Mouse (Mus musculus): ENCODE results near the gene Ctnna2. TPM values are rescaled to one million over a fixed set of nuclear protein-coding genes. Genes with fewer than 3 reads are reported as not detected.

Gene Ctnna2
- total RNA-seq, 1 experiment = 0.22 TPM

GRCm38 (mm10) chr6:77288402-77288801, 691.1 kb downstream of the Ctnna2 start:
- no peak overlapping the region for H3K9ac ChIP-seq (ENCODE audit: insufficient read depth, low read depth, low read length, poor library complexity, severe bottlenecking)
- TF ChIP-seq HCFC1 (IDR thresholded peaks at IDR 0.05; ENCODE audit: borderline replicate concordance, insufficient read depth, low read length) = no peak
- TF ChIP-seq ZNF384 (IDR thresholded peaks at IDR 0.05; ENCODE audit: low read depth, low read length) = no peak
- no peak for TF ChIP-seq ZC3H11A (IDR thresholded peaks at IDR 0.05; ENCODE audit: borderline replicate concordance, low read depth, low read length)
- TF ChIP-seq CHD2 (IDR thresholded peaks at IDR 0.05; ENCODE audit: low read depth, low read length) = no peak
- no peak for TF ChIP-seq MAFK (IDR thresholded peaks at IDR 0.05; ENCODE audit: insufficient read depth, low read depth, low read length)

GRCm38 (mm10) chr6:77286317-77286716, 693.2 kb downstream of the Ctnna2 start:
- Histone ChIP-seq H3K4me1 (ENCODE audit: control insufficient read depth in 2 of 2, insufficient read depth in 2 of 2, low read length in 2 of 2, poor library complexity in 1 of 2) (no peaks in the 10 kb centered on the region), H3K4me3 (ENCODE audit: insufficient read depth in 1 of 2, low read depth in 1 of 2, low read length in 2 of 2, poor library complexity in 1 of 2, severe bottlenecking in 1 of 2) (no peak overlapping the region), H3K27ac (ENCODE audit: insufficient read depth, low read depth, low read length, poor library complexity, severe bottlenecking) (no peak overlapping the region), H3K36me3 (ENCODE audit: control insufficient read depth, insufficient read depth, low read length, poor library complexity, severe bottlenecking) (no peaks in the 10 kb centered on the region), H3K9ac (ENCODE audit: insufficient read depth, low read depth, low read length, poor library complexity, severe bottlenecking) (no peak overlapping the region), H3K9me3 (ENCODE audit: control insufficient read depth, insufficient read depth, low read depth, low read length) (no peaks in the 10 kb centered on the region)
- in situ Hi-C loops (cut with MboI; ENCODE audit: low sequenced_read_pairs in 2 of 2, unreplicated experiment in 2 of 2) = no loop called here
- TF ChIP-seq HCFC1 (IDR thresholded peaks at IDR 0.05; ENCODE audit: borderline replicate concordance, insufficient read depth, low read length) (no peak), ZNF384 (IDR thresholded peaks at IDR 0.05; ENCODE audit: low read depth, low read length) (no peak), CHD2 (IDR thresholded peaks at IDR 0.05; ENCODE audit: low read depth, low read length) (no peak), MAFK (IDR thresholded peaks at IDR 0.05; ENCODE audit: insufficient read depth, low read depth, low read length) (no peak), ZC3H11A (IDR thresholded peaks at IDR 0.05; ENCODE audit: borderline replicate concordance, low read depth, low read length) (no peak)
- DNase-seq (ENCODE audit: low read depth, low spot score) = no peak

More at GRCm38 (mm10) chr6:77288402-77288801, 691.1 kb downstream of the Ctnna2 start:
- in situ Hi-C loops (cut with MboI; ENCODE audit: low sequenced_read_pairs in 2 of 2, unreplicated experiment in 2 of 2) = no loop called here
- Histone ChIP-seq H3K9me3 (ENCODE audit: control insufficient read depth, insufficient read depth, low read depth, low read length) (no peaks in the 10 kb centered on the region), H3K4me1 (ENCODE audit: control insufficient read depth in 2 of 2, insufficient read depth in 2 of 2, low read length in 2 of 2, poor library complexity in 1 of 2) (no peaks in the 10 kb centered on the region), H3K36me3 (ENCODE audit: control insufficient read depth, insufficient read depth, low read length, poor library complexity, severe bottlenecking) (no peaks in the 10 kb centered on the region), H3K27ac (ENCODE audit: insufficient read depth, low read depth, low read length, poor library complexity, severe bottlenecking) (no peak overlapping the region), H3K4me3 (ENCODE audit: insufficient read depth in 1 of 2, low read depth in 1 of 2, low read length in 2 of 2, poor library complexity in 1 of 2, severe bottlenecking in 1 of 2) (no peak overlapping the region)
- no peak for DNase-seq (ENCODE audit: low read depth, low spot score)

- Histone ChIP-seq H3K9me3 (ENCODE audit: control insufficient read depth, insufficient read depth, low read depth, low read length) (no peaks in the 10 kb centered on the region), H3K9ac (ENCODE audit: insufficient read depth, low read depth, low read length, poor library complexity, severe bottlenecking) (no peak overlapping the region), H3K4me3 (ENCODE audit: insufficient read depth in 1 of 2, low read depth in 1 of 2, low read length in 2 of 2, poor library complexity in 1 of 2, severe bottlenecking in 1 of 2) (no peak overlapping the region), H3K4me1 (ENCODE audit: control insufficient read depth in 2 of 2, insufficient read depth in 2 of 2, low read length in 2 of 2, poor library complexity in 1 of 2) (no peaks in the 10 kb centered on the region), H3K36me3 (ENCODE audit: control insufficient read depth, insufficient read depth, low read length, poor library complexity, severe bottlenecking) (no peaks in the 10 kb centered on the region), H3K27ac (ENCODE audit: insufficient read depth, low read depth, low read length, poor library complexity, severe bottlenecking) (no peak overlapping the region)
- TF ChIP-seq ZC3H11A (IDR thresholded peaks at IDR 0.05; ENCODE audit: borderline replicate concordance, low read depth, low read length) (no peak), CHD2 (IDR thresholded peaks at IDR 0.05; ENCODE audit: low read depth, low read length) (no peak), HCFC1 (IDR thresholded peaks at IDR 0.05; ENCODE audit: borderline replicate concordance, insufficient read depth, low read length) (no peak), MAFK (IDR thresholded peaks at IDR 0.05; ENCODE audit: insufficient read depth, low read depth, low read length) (no peak), ZNF384 (IDR thresholded peaks at IDR 0.05; ENCODE audit: low read depth, low read length) (no peak)
- in situ Hi-C loops (cut with MboI; ENCODE audit: low sequenced_read_pairs in 2 of 2, unreplicated experiment in 2 of 2) = no loop called here
- no peak for DNase-seq (ENCODE audit: low read depth, low spot score)
Measured at GRCm38 (mm10) chr6:77278794-77279193, 700.7 kb downstream of the Ctnna2 start.

- Histone ChIP-seq H3K4me1 (ENCODE audit: control insufficient read depth in 2 of 2, insufficient read depth in 2 of 2, low read length in 2 of 2, poor library complexity in 1 of 2) (no peaks in the 10 kb centered on the region), H3K9me3 (ENCODE audit: control insufficient read depth, insufficient read depth, low read depth, low read length) (no peaks in the 10 kb centered on the region), H3K27ac (ENCODE audit: insufficient read depth, low read depth, low read length, poor library complexity, severe bottlenecking) (no peak overlapping the region), H3K9ac (ENCODE audit: insufficient read depth, low read depth, low read length, poor library complexity, severe bottlenecking) (no peak overlapping the region), H3K36me3 (ENCODE audit: control insufficient read depth, insufficient read depth, low read length, poor library complexity, severe bottlenecking) (no peaks in the 10 kb centered on the region), H3K4me3 (ENCODE audit: insufficient read depth in 1 of 2, low read depth in 1 of 2, low read length in 2 of 2, poor library complexity in 1 of 2, severe bottlenecking in 1 of 2) (no peak overlapping the region)
- TF ChIP-seq HCFC1 (IDR thresholded peaks at IDR 0.05; ENCODE audit: borderline replicate concordance, insufficient read depth, low read length) (no peak), ZC3H11A (IDR thresholded peaks at IDR 0.05; ENCODE audit: borderline replicate concordance, low read depth, low read length) (no peak)
- in situ Hi-C loops (cut with MboI; ENCODE audit: low sequenced_read_pairs in 2 of 2, unreplicated experiment in 2 of 2) = no loop called here
- DNase-seq (ENCODE audit: low read depth, low spot score) = no peak
Measured at GRCm38 (mm10) chr6:77265163-77265562, 714.3 kb downstream of the Ctnna2 start.

All from ES-E14 (cell line).